Mouse (Mus musculus): ENCODE measurements around the gene Vwf. TPM values are rescaled to one million over a fixed set of nuclear protein-coding genes. Genes with fewer than 3 reads are reported as not detected.

Gene Vwf
- polyA plus RNA-seq, 1 experiment: 1.2 TPM

DNA sequence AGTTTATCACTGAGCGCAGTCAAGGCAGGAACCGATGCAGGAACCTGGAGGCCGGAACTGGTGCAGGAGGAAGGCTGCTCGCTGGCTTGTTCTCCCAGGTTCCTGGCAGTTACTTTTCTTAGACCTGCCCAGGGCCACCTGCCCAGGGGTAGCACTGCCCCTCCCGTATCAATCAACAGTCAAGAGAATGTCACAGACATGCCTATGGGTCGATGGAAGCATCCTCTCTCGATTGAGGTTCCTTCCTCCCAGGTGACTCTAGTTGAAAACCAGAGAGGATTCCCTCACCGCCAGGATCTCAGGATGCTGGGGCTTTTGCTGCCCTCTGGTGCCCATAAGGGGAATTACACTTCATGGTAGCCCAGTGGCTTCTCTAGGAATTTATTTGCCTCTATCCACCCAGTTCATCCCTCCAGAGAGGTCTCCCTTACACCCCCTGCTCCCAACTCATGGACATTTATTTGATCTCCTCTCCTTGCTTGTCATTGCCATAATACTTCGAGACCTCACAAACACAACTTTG, 53.5 kb downstream of the Vwf start:
- TF ChIP-seq TCF3 (IDR thresholded peaks at IDR 0.05; ENCODE audit: insufficient read length, low read depth) (no peak), TCF12 (IDR thresholded peaks at IDR 0.05; ENCODE audit: insufficient read depth, poor library complexity, severe bottlenecking) (no peak), MYOG (IDR thresholded peaks at IDR 0.05; ENCODE audit: control insufficient read depth in 1 of 3, insufficient read depth in 1 of 3, insufficient read length in 2 of 3, low read depth in 2 of 3) (no peak), REST (IDR thresholded peaks at IDR 0.05; ENCODE audit: insufficient read depth, insufficient read length) (no peak), USF1 (IDR thresholded peaks at IDR 0.05; ENCODE audit: low read depth) (no peak), CEBPB (IDR thresholded peaks at IDR 0.05; ENCODE audit: insufficient read depth, poor library complexity, severe bottlenecking) (no peak), MYOD1 (IDR thresholded peaks at IDR 0.05; ENCODE audit: control insufficient read depth in 1 of 3, insufficient read length in 2 of 3, low read depth in 2 of 3) (no peak), MAX (IDR thresholded peaks at IDR 0.05; ENCODE audit: low read depth) (no peak), SRF (IDR thresholded peaks at IDR 0.05; ENCODE audit: control insufficient read depth, insufficient read length, low read depth) (no peak), E2F4 (IDR thresholded peaks at IDR 0.05; ENCODE audit: insufficient read depth) (no peak), POLR2AphosphoS2 (IDR thresholded peaks at IDR 0.05; ENCODE audit: insufficient read length, low read depth) (no peak), POLR2A (IDR thresholded peaks at IDR 0.05; ENCODE audit: insufficient read length, low read depth) (no peak)
- H3K79me2 ChIP-seq (ENCODE audit: control insufficient read depth, insufficient read depth): no peaks in the 10 kb centered on the region

DNA sequence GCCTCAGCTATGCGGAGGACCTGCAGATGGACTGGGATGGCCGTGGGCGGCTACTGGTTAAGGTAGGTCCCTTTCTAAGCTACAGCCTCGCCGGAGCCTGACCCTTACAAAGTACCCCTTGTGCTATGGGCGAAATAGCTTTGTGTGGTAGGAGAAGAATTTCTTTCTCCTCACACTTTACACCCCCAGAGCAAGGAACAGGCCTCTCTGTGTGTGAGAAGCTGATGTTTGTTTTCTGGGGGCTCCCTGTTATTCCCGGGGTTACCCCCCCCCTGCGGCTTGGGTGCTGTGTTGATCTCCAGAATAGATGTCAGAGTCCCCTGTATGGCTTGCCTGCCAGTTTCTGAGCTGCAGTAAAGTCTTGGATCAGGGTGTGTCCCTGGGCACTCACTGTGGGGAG, 54.1 kb downstream of the Vwf start:
- no peak for TF ChIP-seq MYOG (IDR thresholded peaks at IDR 0.05; ENCODE audit: control insufficient read depth in 1 of 3, insufficient read depth in 1 of 3, insufficient read length in 2 of 3, low read depth in 2 of 3)
- TF ChIP-seq CEBPB (IDR thresholded peaks at IDR 0.05; ENCODE audit: insufficient read depth, poor library complexity, severe bottlenecking): no peak
- no peak for TF ChIP-seq POLR2A (IDR thresholded peaks at IDR 0.05; ENCODE audit: insufficient read length, low read depth)
- no peak for TF ChIP-seq MYOD1 (IDR thresholded peaks at IDR 0.05; ENCODE audit: control insufficient read depth in 1 of 3, insufficient read length in 2 of 3, low read depth in 2 of 3)
- no peak for TF ChIP-seq REST (IDR thresholded peaks at IDR 0.05; ENCODE audit: insufficient read depth, insufficient read length)
- TF ChIP-seq E2F4 (IDR thresholded peaks at IDR 0.05; ENCODE audit: insufficient read depth): no peak
- no peak for TF ChIP-seq MAX (IDR thresholded peaks at IDR 0.05; ENCODE audit: low read depth)
- no peak for TF ChIP-seq TCF12 (IDR thresholded peaks at IDR 0.05; ENCODE audit: insufficient read depth, poor library complexity, severe bottlenecking)
- TF ChIP-seq POLR2AphosphoS2 (IDR thresholded peaks at IDR 0.05; ENCODE audit: insufficient read length, low read depth): no peak
- no peak for TF ChIP-seq TCF3 (IDR thresholded peaks at IDR 0.05; ENCODE audit: insufficient read length, low read depth)
- no peak for TF ChIP-seq SRF (IDR thresholded peaks at IDR 0.05; ENCODE audit: control insufficient read depth, insufficient read length, low read depth)
- no peak for TF ChIP-seq USF1 (IDR thresholded peaks at IDR 0.05; ENCODE audit: low read depth)
- Histone ChIP-seq H3K36me3 (ENCODE audit: control insufficient read depth, insufficient read depth) (no peaks in the 10 kb centered on the region), H3K27me3 (ENCODE audit: control insufficient read depth, insufficient read depth, insufficient read length) (no peaks in the 10 kb centered on the region), H3K4me2 (ENCODE audit: low read depth) (no peak overlapping the region), H3K4me3 (no peak overlapping the region), H3K79me2 (ENCODE audit: control insufficient read depth, insufficient read depth) (no peaks in the 10 kb centered on the region), H3ac (ENCODE audit: control insufficient read depth, insufficient read length) (no peak overlapping the region)

More for the DNA sequence above, 53.5 kb downstream of the Vwf start:
- no peaks in the 10 kb centered on the region for H3K36me3 ChIP-seq (ENCODE audit: control insufficient read depth, insufficient read depth)
- no peak overlapping the region for H3K4me2 ChIP-seq (ENCODE audit: low read depth)
- no peaks in the 10 kb centered on the region for H3K27me3 ChIP-seq (ENCODE audit: control insufficient read depth, insufficient read depth, insufficient read length)
- no peak overlapping the region for H3K4me3 ChIP-seq
- no peak overlapping the region for H3ac ChIP-seq (ENCODE audit: control insufficient read depth, insufficient read length)

DNA sequence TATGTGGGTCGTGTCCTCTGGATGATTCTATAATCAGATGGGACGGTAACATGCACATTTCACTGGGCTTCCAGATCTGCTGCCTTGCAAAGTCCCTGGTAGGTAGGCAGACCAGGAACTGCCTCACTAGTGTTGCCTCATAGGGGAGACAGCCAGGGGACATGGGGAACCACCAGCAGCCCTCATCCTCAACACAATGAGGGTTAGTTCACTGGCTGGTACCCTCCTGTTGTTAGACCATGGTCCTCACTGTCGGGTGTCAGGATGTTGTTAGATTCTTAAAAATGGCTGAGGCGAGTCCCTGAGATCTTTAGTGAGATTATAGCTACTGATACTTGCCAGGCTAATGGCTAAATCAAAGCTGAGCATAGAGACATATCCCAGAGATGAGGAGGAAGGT, 54.6 kb downstream of the Vwf start:
- Histone ChIP-seq H3K4me3 (no peak overlapping the region), H3K36me3 (ENCODE audit: control insufficient read depth, insufficient read depth) (no peaks in the 10 kb centered on the region), H3K27me3 (ENCODE audit: control insufficient read depth, insufficient read depth, insufficient read length) (no peaks in the 10 kb centered on the region), H3K4me2 (ENCODE audit: low read depth) (no peak overlapping the region), H3ac (ENCODE audit: control insufficient read depth, insufficient read length) (no peak overlapping the region), H3K79me2 (ENCODE audit: control insufficient read depth, insufficient read depth) (no peaks in the 10 kb centered on the region)
- TF ChIP-seq MAX (IDR thresholded peaks at IDR 0.05; ENCODE audit: low read depth) (no peak), REST (IDR thresholded peaks at IDR 0.05; ENCODE audit: insufficient read depth, insufficient read length) (no peak), POLR2AphosphoS2 (IDR thresholded peaks at IDR 0.05; ENCODE audit: insufficient read length, low read depth) (no peak), USF1 (IDR thresholded peaks at IDR 0.05; ENCODE audit: low read depth) (no peak), CEBPB (IDR thresholded peaks at IDR 0.05; ENCODE audit: insufficient read depth, poor library complexity, severe bottlenecking) (no peak), TCF12 (IDR thresholded peaks at IDR 0.05; ENCODE audit: insufficient read depth, poor library complexity, severe bottlenecking) (no peak), TCF3 (IDR thresholded peaks at IDR 0.05; ENCODE audit: insufficient read length, low read depth) (no peak), MYOD1 (IDR thresholded peaks at IDR 0.05; ENCODE audit: control insufficient read depth in 1 of 3, insufficient read length in 2 of 3, low read depth in 2 of 3) (no peak), E2F4 (IDR thresholded peaks at IDR 0.05; ENCODE audit: insufficient read depth) (no peak), SRF (IDR thresholded peaks at IDR 0.05; ENCODE audit: control insufficient read depth, insufficient read length, low read depth) (no peak), POLR2A (IDR thresholded peaks at IDR 0.05; ENCODE audit: insufficient read length, low read depth) (no peak)

DNA sequence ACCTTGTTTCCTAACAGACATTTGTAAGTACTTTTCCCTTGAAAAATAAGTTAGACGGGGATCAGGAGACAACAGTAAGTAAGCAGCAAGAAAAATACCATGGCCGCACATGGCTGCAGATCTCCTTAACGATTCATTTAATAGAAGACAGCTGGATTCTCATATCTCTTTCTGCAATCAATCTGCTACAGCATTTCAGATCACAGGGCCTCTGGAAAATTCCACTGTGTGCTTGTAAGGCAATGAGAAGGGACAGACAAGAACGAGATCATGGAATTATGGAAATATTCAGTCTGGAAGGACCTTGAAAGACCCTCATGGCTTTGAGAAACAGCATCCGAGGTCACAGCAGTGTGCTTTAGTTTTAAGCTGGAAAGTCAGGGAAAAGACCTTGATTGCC, 55.2 kb downstream of the Vwf start:
- no peak overlapping the region for H3ac ChIP-seq (ENCODE audit: control insufficient read depth, insufficient read length)
- H3K79me2 ChIP-seq (ENCODE audit: control insufficient read depth, insufficient read depth): no peaks in the 10 kb centered on the region
- no peak overlapping the region for H3K4me3 ChIP-seq
- no peak for TF ChIP-seq POLR2AphosphoS2 (IDR thresholded peaks at IDR 0.05; ENCODE audit: insufficient read length, low read depth)
- TF ChIP-seq MYOG (IDR thresholded peaks at IDR 0.05; ENCODE audit: control insufficient read depth in 1 of 3, insufficient read depth in 1 of 3, insufficient read length in 2 of 3, low read depth in 2 of 3): no peak
- TF ChIP-seq MAX (IDR thresholded peaks at IDR 0.05; ENCODE audit: low read depth): no peak
- no peak for TF ChIP-seq MYOD1 (IDR thresholded peaks at IDR 0.05; ENCODE audit: control insufficient read depth in 1 of 3, insufficient read length in 2 of 3, low read depth in 2 of 3)
- TF ChIP-seq E2F4 (IDR thresholded peaks at IDR 0.05; ENCODE audit: insufficient read depth): no peak
- no peak for TF ChIP-seq POLR2A (IDR thresholded peaks at IDR 0.05; ENCODE audit: insufficient read length, low read depth)
- no peak for TF ChIP-seq SRF (IDR thresholded peaks at IDR 0.05; ENCODE audit: control insufficient read depth, insufficient read length, low read depth)
- no peak for TF ChIP-seq TCF3 (IDR thresholded peaks at IDR 0.05; ENCODE audit: insufficient read length, low read depth)
- H3K27me3 ChIP-seq (ENCODE audit: control insufficient read depth, insufficient read depth, insufficient read length): peaks cover under 1% of the 10 kb centered on the region
- no peak overlapping the region for H3K4me2 ChIP-seq (ENCODE audit: low read depth)
- H3K36me3 ChIP-seq (ENCODE audit: control insufficient read depth, insufficient read depth): no peaks in the 10 kb centered on the region

Measured in myocyte (in vitro differentiated cells).